Mouse (Mus musculus) liver, postnatal 0 days (tissue): ENCODE results near the gene D2hgdh.

ENCODE experiments used
- CTCF ChIP-seq: sonication (generic); IDR thresholded peaks from 2 replicates; pipeline ENCODE4 v1.5.1; 2016; ENCODE audit warnings: antibody characterized with exemption, low read depth
- EP300 ChIP-seq: IDR thresholded peaks from 2 replicates; pipeline ENCODE4 v1.6.1; 2016; ENCODE audit warnings: antibody characterized with exemption, low read depth, mild to moderate bottlenecking

- TF ChIP-seq CTCF: no peak
- no peak for TF ChIP-seq EP300
Measured at GRCm38 (mm10) chr1:93811495-93812039, 13.1 kb upstream of the D2hgdh start.
